Mouse (Mus musculus) bone marrow, adult 2 months (tissue): Measurements from ENCODE around the gene Tmed1. TPM values are rescaled to one million over a fixed set of nuclear protein-coding genes. Genes with fewer than 3 reads are reported as not detected.

Experiments
- H3K27ac ChIP-seq: fragments of 200-500 bp; 2 replicates; pipeline ENCODE4 v1.5.1; 2012; ENCODE audit warnings: low read depth, mild to moderate bottlenecking, control low read depth, inconsistent platforms, low read length; ENCODE audit not compliant: control insufficient read depth, poor library complexity, insufficient read depth
- H3K4me1 ChIP-seq: fragments of 200-500 bp; 2 replicates; pipeline ENCODE4 v1.6.1; 2011; ENCODE audit warnings: low read length; ENCODE audit not compliant: control insufficient read depth, insufficient read depth
- H3K4me3 ChIP-seq: fragments of 200-500 bp; replicated peaks from 2 replicates; pipeline ENCODE3; 2011; ENCODE audit warnings: mild to moderate bottlenecking, low read depth, low read length, control low read depth; ENCODE audit not compliant: control insufficient read depth
- CTCF ChIP-seq: fragments of 200-500 bp; IDR thresholded peaks from 2 replicates; pipeline ENCODE4 v1.5.1; 2011; ENCODE audit warnings: low read length, control low read depth; ENCODE audit not compliant: control insufficient read depth, insufficient read depth
- POLR2A ChIP-seq: fragments of 200-500 bp; IDR thresholded peaks from 2 replicates; pipeline ENCODE4 v1.6.1; 2011; ENCODE audit warnings: low read depth, mild to moderate bottlenecking, control low read depth, low read length, borderline replicate concordance; ENCODE audit not compliant: control insufficient read depth
- whole genome bisulfite sequencing: fragments of 180-500 bp; shearing (Covaris S2); methylation state at CpG from one replicate; pipeline ENCODE4 v1.1.7; 2018; 5-methylcytosine and 5-hydroxymethylcytosine counted together
- polyA plus RNA-seq: library from polyadenylated mRNA; stranded (reverse); fragments of >200 nt; gene quantifications from 2 replicates; pipeline ENCODE4 v1.2.4, GENCODE M21; 2011; ENCODE audit warnings: low replicate concordance; ENCODE audit not compliant: missing spikeins, insufficient read depth, insufficient read length

Tmed1 gene
- 6.7 and 7.6 TPM in 2 replicates for polyA plus RNA-seq

GRCm38 (mm10) chr9:21509772-21510688 lies at the start of gene Tmed1:
Tmed1 (minus strand) TSS chr9:21510252.
- peak; percentile 72; the same call in 1 of the 2 replicates for TF ChIP-seq POLR2A
- TF ChIP-seq CTCF, result no peak
- under 1% methylated on average over 44 of the region's 44 CpGs for WGBS
- Histone ChIP-seq H3K27ac (peak within 1 kb of the TSS; percentile 90), H3K4me3 (peak within 1 kb of the TSS; percentile 95), H3K4me1 (peaks cover 4% of the 10 kb centered on the region)

GRCm38 (mm10) chr9:21559151-21559550 lies 49.1 kb upstream of the Tmed1 start:
- Histone ChIP-seq H3K27ac (peak overlapping the region; percentile 56), H3K4me1 (peaks cover 6% of the 10 kb centered on the region)

GRCm38 (mm10) chr9:21558366-21558765 lies 48.3 kb upstream of the Tmed1 start:
- Histone ChIP-seq H3K4me3 (no peak overlapping the region), H3K4me1 (peaks cover 6% of the 10 kb centered on the region), H3K27ac (peak overlapping the region; percentile 83)
- TF ChIP-seq POLR2A (no peak), CTCF (no peak)
- 51% methylated on average over 4 of the region's 4 CpGs for WGBS

More at GRCm38 (mm10) chr9:21559151-21559550, 49.1 kb upstream of the Tmed1 start:
- no peak overlapping the region for H3K4me3 ChIP-seq
- 87% methylated on average over 3 of the region's 3 CpGs for WGBS
- TF ChIP-seq CTCF (no peak), POLR2A (no peak)

- 87% methylated on average over 2 of the region's 2 CpGs for WGBS
Observed at GRCm38 (mm10) chr9:21557556-21557955, 47.5 kb upstream of the Tmed1 start.

GRCm38 (mm10) chr9:21556996-21557395 lies 46.9 kb upstream of the Tmed1 start:
- 81% methylated on average over 2 of the region's 2 CpGs for WGBS
- H3K27ac ChIP-seq, result peak overlapping the region; percentile 33
- H3K4me1 ChIP-seq, result peaks cover 6% of the 10 kb centered on the region
- H3K4me3 ChIP-seq, result no peak overlapping the region
- TF ChIP-seq CTCF, result no peak

More at GRCm38 (mm10) chr9:21557556-21557955, 47.5 kb upstream of the Tmed1 start:
- Histone ChIP-seq H3K4me1 (peaks cover 6% of the 10 kb centered on the region), H3K27ac (peak overlapping the region; percentile 33), H3K4me3 (no peak overlapping the region)
- no peak for TF ChIP-seq CTCF
- no peak for TF ChIP-seq POLR2A

GRCm38 (mm10) chr9:21555198-21555742 lies 45.2 kb upstream of the Tmed1 start:
- Histone ChIP-seq H3K4me3 (no peak overlapping the region), H3K27ac (no peak overlapping the region), H3K4me1 (peaks cover 6% of the 10 kb centered on the region)
- WGBS, result 81% methylated on average over 6 of the region's 6 CpGs
- no peak for TF ChIP-seq CTCF
- TF ChIP-seq POLR2A, result no peak

GRCm38 (mm10) chr9:21553607-21554273 lies 43.7 kb upstream of the Tmed1 start:
- Histone ChIP-seq H3K27ac (no peak overlapping the region), H3K4me1 (peaks cover 3% of the 10 kb centered on the region), H3K4me3 (no peak overlapping the region)
- WGBS, result 88% methylated on average over 6 of the region's 6 CpGs
- TF ChIP-seq POLR2A (no peak), CTCF (no peak)

GRCm38 (mm10) chr9:21551049-21551448 lies 41.0 kb upstream of the Tmed1 start:
- H3K4me1 ChIP-seq, result peaks cover 2% of the 10 kb centered on the region; the same call in 1 of the 2 replicates

More at GRCm38 (mm10) chr9:21551049-21551448, 41.0 kb upstream of the Tmed1 start:
- 95% methylated on average over 2 of the region's 2 CpGs for WGBS
- TF ChIP-seq CTCF (no peak), POLR2A (no peak)
- Histone ChIP-seq H3K4me3 (no peak overlapping the region), H3K27ac (no peak overlapping the region)
